Mouse (Mus musculus) ES-Bruce4 (cell line): ENCODE results near the gene Rab31. TPM values are rescaled to one million over a fixed set of nuclear protein-coding genes. Genes with fewer than 3 reads are reported as not detected.

Experiments
- H3K27ac ChIP-seq: 2 replicates; pipeline ENCODE4 v1.5.1; 2012; ENCODE audit warnings: low read length, inconsistent platforms; ENCODE audit not compliant: insufficient read depth
- H3K27me3 ChIP-seq: 2 replicates; pipeline ENCODE4 v1.6.1; 2012; ENCODE audit warnings: mild to moderate bottlenecking, low read length, inconsistent platforms; ENCODE audit not compliant: control insufficient read depth, poor library complexity, insufficient read depth, severe bottlenecking
- H3K36me3 ChIP-seq: 2 replicates; pipeline ENCODE4 v1.6.1; 2012; ENCODE audit warnings: inconsistent platforms, mild to moderate bottlenecking, low read length, moderate library complexity; ENCODE audit not compliant: control insufficient read depth, poor library complexity, insufficient read depth, severe bottlenecking
- H3K4me1 ChIP-seq: one replicate; pipeline ENCODE4 v1.8.1; 2011; ENCODE audit warnings: low read length; ENCODE audit not compliant: control insufficient read depth, insufficient read depth
- H3K4me3 ChIP-seq: 2 replicates; pipeline ENCODE4 v1.5.1; 2011; ENCODE audit warnings: low read depth, mild to moderate bottlenecking, low read length
- H3K9ac ChIP-seq: 2 replicates; pipeline ENCODE4 v1.6.1; 2012; ENCODE audit warnings: low read depth, mild to moderate bottlenecking, inconsistent platforms; ENCODE audit not compliant: poor library complexity, severe bottlenecking
- H3K9me3 ChIP-seq: replicated peaks from 2 replicates; pipeline ENCODE4 v1.6.1; 2012; ENCODE audit warnings: mild to moderate bottlenecking, low read length, inconsistent platforms; ENCODE audit not compliant: control insufficient read depth, poor library complexity, insufficient read depth, severe bottlenecking
- CTCF ChIP-seq: IDR thresholded peaks from one replicate; pipeline ENCODE4 v1.8.1; 2011; ENCODE audit warnings: low read depth, low read length
- EP300 ChIP-seq: IDR thresholded peaks from 2 replicates; pipeline ENCODE4 v1.6.1; 2011; ENCODE audit warnings: low read depth, low read length; ENCODE audit not compliant: insufficient read depth
- POLR2A ChIP-seq: IDR thresholded peaks from one replicate; pipeline ENCODE4 v1.8.1; 2011; ENCODE audit warnings: low read length; ENCODE audit not compliant: insufficient read depth
- polyA plus RNA-seq: library from polyadenylated mRNA; stranded (reverse); fragments of >200 nt; gene quantifications from 2 replicates; pipeline ENCODE4 v1.2.4, GENCODE M21; 2011; ENCODE audit warnings: low read depth; ENCODE audit not compliant: missing spikeins, insufficient read depth, insufficient read length

Gene Rab31
- polyA plus RNA-seq, 1 experiment = 18.7 TPM

GRCm38 (mm10) chr17:65757150-65757549 is 15.4 kb downstream of the Rab31 start:
- Histone ChIP-seq H3K4me1 (no peaks in the 10 kb centered on the region), H3K9me3 (no peaks in the 10 kb centered on the region), H3K27ac (no peak overlapping the region), H3K36me3 (no peaks in the 10 kb centered on the region), H3K9ac (no peak overlapping the region), H3K27me3 (no peaks in the 10 kb centered on the region), H3K4me3 (no peak overlapping the region)
- TF ChIP-seq CTCF (no peak), POLR2A (no peak), EP300 (no peak)

- TF ChIP-seq CTCF (no peak), EP300 (no peak), POLR2A (no peak)
- no peak overlapping the region for H3K27ac ChIP-seq
- H3K9ac ChIP-seq = no peak overlapping the region
- H3K4me1 ChIP-seq = no peaks in the 10 kb centered on the region
- H3K27me3 ChIP-seq = no peaks in the 10 kb centered on the region
- H3K9me3 ChIP-seq = no peaks in the 10 kb centered on the region
- no peaks in the 10 kb centered on the region for H3K36me3 ChIP-seq
- no peak overlapping the region for H3K4me3 ChIP-seq
Measured at GRCm38 (mm10) chr17:65755857-65756256, 16.7 kb downstream of the Rab31 start.

- H3K9me3 ChIP-seq = no peaks in the 10 kb centered on the region
- no peak for TF ChIP-seq EP300
- TF ChIP-seq POLR2A = no peak
- TF ChIP-seq CTCF = no peak
- no peak overlapping the region for H3K9ac ChIP-seq
- no peaks in the 10 kb centered on the region for H3K36me3 ChIP-seq
- no peaks in the 10 kb centered on the region for H3K4me1 ChIP-seq
- no peaks in the 10 kb centered on the region for H3K27me3 ChIP-seq
- no peak overlapping the region for H3K27ac ChIP-seq
- H3K4me3 ChIP-seq = no peak overlapping the region
Measured at GRCm38 (mm10) chr17:65753130-65753529, 19.4 kb downstream of the Rab31 start.

- Histone ChIP-seq H3K9ac (no peak overlapping the region), H3K9me3 (no peaks in the 10 kb centered on the region), H3K27me3 (no peaks in the 10 kb centered on the region), H3K36me3 (no peaks in the 10 kb centered on the region), H3K4me3 (no peak overlapping the region), H3K4me1 (no peaks in the 10 kb centered on the region), H3K27ac (no peak overlapping the region)
- no peak for TF ChIP-seq EP300
- no peak for TF ChIP-seq POLR2A
- peak; percentile 30 for TF ChIP-seq CTCF
Measured at GRCm38 (mm10) chr17:65750301-65750700, 22.3 kb downstream of the Rab31 start.

- Histone ChIP-seq H3K27ac (no peak overlapping the region), H3K4me1 (no peaks in the 10 kb centered on the region), H3K27me3 (no peaks in the 10 kb centered on the region), H3K4me3 (no peak overlapping the region), H3K9ac (no peak overlapping the region), H3K9me3 (no peaks in the 10 kb centered on the region), H3K36me3 (no peaks in the 10 kb centered on the region)
- TF ChIP-seq EP300 = no peak
- TF ChIP-seq CTCF = no peak
- TF ChIP-seq POLR2A = no peak
Measured at GRCm38 (mm10) chr17:65749803-65750202, 22.7 kb downstream of the Rab31 start.

- Histone ChIP-seq H3K27ac (no peak overlapping the region), H3K27me3 (no peaks in the 10 kb centered on the region), H3K36me3 (no peaks in the 10 kb centered on the region), H3K9me3 (no peaks in the 10 kb centered on the region), H3K4me3 (no peak overlapping the region), H3K9ac (no peak overlapping the region), H3K4me1 (peaks cover 2% of the 10 kb centered on the region)
- TF ChIP-seq CTCF (no peak), POLR2A (no peak), EP300 (no peak)
Measured at GRCm38 (mm10) chr17:65748997-65749396, 23.6 kb downstream of the Rab31 start.

- Histone ChIP-seq H3K27me3 (no peaks in the 10 kb centered on the region), H3K27ac (no peak overlapping the region), H3K9me3 (peaks cover under 1% of the 10 kb centered on the region; the same call in 1 of the 2 replicates), H3K36me3 (no peaks in the 10 kb centered on the region), H3K4me3 (no peak overlapping the region), H3K4me1 (peaks cover 2% of the 10 kb centered on the region), H3K9ac (no peak overlapping the region)
- no peak for TF ChIP-seq EP300
Measured at GRCm38 (mm10) chr17:65746314-65746713, 26.2 kb downstream of the Rab31 start.
